Mouse (Mus musculus): ENCODE results near the gene Gak. TPM values are rescaled to one million over a fixed set of nuclear protein-coding genes. Genes with fewer than 3 reads are reported as not detected.
A peak's percentile ranks its signal among the peaks of the same experiment; 100 is the strongest.

Gak gene
- polyA plus RNA-seq, 1 experiment from 2014 or later, result 65.5 TPM

DNA sequence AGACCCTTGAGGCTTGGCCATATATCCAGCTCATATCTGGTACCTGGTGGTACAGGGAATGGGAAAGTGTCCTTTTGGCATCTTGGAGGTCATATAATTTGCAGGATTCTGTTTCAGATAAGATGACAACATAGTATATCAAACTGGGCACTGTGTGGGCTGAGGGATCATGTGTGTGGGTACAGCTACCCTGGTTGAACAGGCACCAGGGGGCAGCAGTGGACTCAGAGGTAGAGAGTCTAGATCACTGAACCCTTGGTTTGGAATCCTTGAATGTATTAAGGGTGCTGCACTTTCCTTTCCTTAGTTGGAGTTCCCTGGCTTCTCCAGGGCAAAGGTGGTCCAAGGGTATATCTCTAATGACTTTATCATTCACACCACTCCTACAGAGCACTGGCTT, 41.2 kb upstream of the Gak start:
- Histone ChIP-seq H3K9ac (ENCODE audit: low read length) (no peak overlapping the region), H3K4me2 (ENCODE audit: low read length) (no peak overlapping the region), H3K36me3 (ENCODE audit: control insufficient read depth, insufficient read depth, low read length) (peaks cover 14% of the 10 kb centered on the region), H3K4me3 (ENCODE audit: low read depth, low read length) (no peak overlapping the region), H3K27me3 (replicated peaks; ENCODE audit: control insufficient read depth, insufficient read depth, low read length) (no peaks in the 10 kb centered on the region), H3K27ac (ENCODE audit: low read depth) (no peak overlapping the region), H3K9me3 (ENCODE audit: control insufficient read depth, low read length) (no peaks in the 10 kb centered on the region), H3K4me1 (replicated peaks; ENCODE audit: control insufficient read depth, insufficient read depth, low read length) (peaks cover 10% of the 10 kb centered on the region)
- ATAC-seq (replicated peaks; ENCODE audit: low FRiP score, low TSS enrichment, low read depth) (no peak), DNase-seq (ENCODE audit: low spot score) (peak; percentile 60)

DNA sequence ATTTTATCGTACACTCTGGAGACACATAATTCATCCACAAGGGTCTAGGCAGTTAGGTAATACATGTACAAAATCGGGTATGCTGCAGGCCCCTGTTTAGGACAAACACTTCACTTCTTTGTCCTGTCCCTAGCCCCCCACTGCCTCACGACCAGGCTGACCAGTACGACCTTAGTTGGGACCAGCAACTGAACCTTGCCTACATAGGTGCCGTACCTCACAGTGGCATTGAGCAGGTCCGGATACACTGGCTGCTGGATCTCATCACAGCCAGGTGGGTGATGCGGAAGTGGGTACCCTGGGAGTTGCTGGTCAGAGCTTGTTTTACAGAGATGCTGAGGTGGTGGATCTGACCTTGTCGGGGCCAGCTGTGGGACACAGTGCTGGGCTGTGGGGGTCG, 40.4 kb upstream of the Gak start:
- Histone ChIP-seq H3K27ac (ENCODE audit: low read depth) (0 out of 2 replicates have a peak overlapping the region, but pooled peaks have one; percentile 86), H3K36me3 (ENCODE audit: control insufficient read depth, insufficient read depth, low read length) (peaks cover 14% of the 10 kb centered on the region), H3K4me2 (ENCODE audit: low read length) (peak overlapping the region; percentile 56), H3K9ac (ENCODE audit: low read length) (no peak overlapping the region), H3K9me3 (ENCODE audit: control insufficient read depth, low read length) (no peaks in the 10 kb centered on the region), H3K4me1 (replicated peaks; ENCODE audit: control insufficient read depth, insufficient read depth, low read length) (peaks cover 10% of the 10 kb centered on the region), H3K27me3 (replicated peaks; ENCODE audit: control insufficient read depth, insufficient read depth, low read length) (no peaks in the 10 kb centered on the region), H3K4me3 (ENCODE audit: low read depth, low read length) (peak overlapping the region; percentile 58; the same call in 1 of the 2 replicates)
- 74% methylated on average over 9 of the region's 9 CpGs for WGBS
- no peak for DNase-seq (ENCODE audit: low spot score)
- ATAC-seq (replicated peaks; ENCODE audit: low FRiP score, low TSS enrichment, low read depth), result no peak

DNA sequence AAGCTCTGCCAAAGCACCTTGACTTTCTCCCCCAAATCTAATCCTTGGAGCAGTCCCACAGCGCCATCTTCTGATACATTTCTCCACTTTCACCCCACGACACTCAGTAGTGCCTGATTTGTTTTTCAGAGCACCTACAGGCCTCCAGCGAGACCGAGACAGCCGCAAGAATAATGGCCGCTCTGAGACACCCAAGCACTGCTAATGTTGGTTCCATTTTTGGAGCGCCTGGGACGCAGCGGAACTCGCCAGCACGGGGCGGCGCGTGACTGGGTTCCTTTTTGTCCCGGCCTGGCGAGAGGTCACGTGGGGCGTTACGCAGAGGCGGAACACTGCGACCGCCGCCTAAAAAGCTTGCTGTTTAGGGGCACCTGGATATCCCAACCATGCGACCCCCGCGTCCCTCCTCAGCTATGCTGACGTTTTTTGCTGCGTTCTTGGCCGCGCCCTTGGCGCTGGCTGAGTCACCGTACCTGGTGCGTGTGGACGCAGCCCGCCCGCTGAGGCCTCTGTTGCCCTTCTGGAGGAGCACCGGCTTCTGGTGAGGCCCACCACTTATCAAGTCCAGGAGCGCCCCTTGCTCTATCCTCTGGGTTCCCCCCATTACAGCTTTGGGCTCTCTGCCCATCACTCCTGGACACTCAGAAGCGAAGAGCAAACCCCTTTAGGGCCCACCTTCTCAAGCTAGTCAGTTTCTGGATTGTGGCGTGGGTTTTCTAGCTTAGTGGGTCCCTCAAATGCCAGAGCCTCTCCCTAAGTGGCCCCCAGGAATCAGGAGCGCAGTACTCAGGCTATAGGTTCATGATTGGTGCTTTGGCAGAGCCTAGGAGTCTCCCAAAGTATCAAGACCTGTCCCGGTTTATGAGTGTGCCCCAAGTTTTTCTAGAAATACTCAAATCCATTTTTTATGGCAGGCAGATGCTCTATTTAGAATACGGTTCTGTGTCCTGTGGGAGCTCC, 39.7 kb upstream of the Gak start, which contains the start of gene Dgkq:
TSS of gene Dgkq (minus strand) at position 696 of the 960 bp plus-strand sequence.
- H3K9me3 ChIP-seq (ENCODE audit: control insufficient read depth, low read length), result no peaks in the 10 kb centered on the region
- 5% methylated on average over 43 of the region's 43 CpGs for WGBS
- ATAC-seq (replicated peaks; ENCODE audit: low FRiP score, low TSS enrichment, low read depth), result peak; percentile 83

DNA sequence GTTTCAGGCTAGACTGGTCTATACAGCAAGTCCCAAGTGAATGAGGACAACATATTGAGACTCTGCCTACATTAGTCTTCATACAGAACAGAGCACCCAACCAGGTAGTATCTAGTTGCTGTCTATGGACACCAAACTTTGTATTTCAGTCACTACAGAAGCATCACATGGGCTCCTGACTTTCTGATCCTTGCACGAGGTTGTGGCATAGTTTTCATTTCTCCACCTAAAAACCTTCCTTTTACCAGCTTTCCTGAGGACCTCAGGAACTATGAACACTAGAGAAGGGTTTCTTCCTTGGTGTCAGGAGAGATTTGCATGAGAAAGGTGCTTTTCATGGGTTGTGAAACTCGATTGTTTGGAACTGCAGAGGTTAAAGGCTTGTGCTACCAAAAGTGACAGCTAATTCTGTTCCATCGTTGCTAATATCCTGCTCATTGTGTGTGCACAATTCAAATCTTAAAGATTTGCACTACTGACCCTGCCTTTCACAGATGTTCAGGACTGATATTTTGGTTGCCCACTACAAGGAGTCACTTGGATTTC, 38.9 kb upstream of the Gak start:
- Histone ChIP-seq H3K4me3 (ENCODE audit: low read depth, low read length) (peak overlapping the region; percentile 58), H3K9ac (ENCODE audit: low read length) (peak overlapping the region; percentile 70), H3K9me3 (ENCODE audit: control insufficient read depth, low read length) (no peaks in the 10 kb centered on the region), H3K27me3 (replicated peaks; ENCODE audit: control insufficient read depth, insufficient read depth, low read length) (0 out of 2 replicates have a peak, but pooled peaks cover 3% of the 10 kb centered on the region), H3K4me2 (ENCODE audit: low read length) (peak overlapping the region; percentile 56), H3K4me1 (replicated peaks; ENCODE audit: control insufficient read depth, insufficient read depth, low read length) (peaks cover 10% of the 10 kb centered on the region), H3K36me3 (ENCODE audit: control insufficient read depth, insufficient read depth, low read length) (peaks cover 14% of the 10 kb centered on the region), H3K27ac (ENCODE audit: low read depth) (peak overlapping the region; percentile 86)
- ATAC-seq (replicated peaks; ENCODE audit: low FRiP score, low TSS enrichment, low read depth) (no peak), DNase-seq (ENCODE audit: low spot score) (no peak)
- WGBS, result 14% methylated on average over 3 of the region's 3 CpGs

More for the DNA sequence above, 39.7 kb upstream of the Gak start, which contains the start of gene Dgkq:
- H3K36me3 ChIP-seq (ENCODE audit: control insufficient read depth, insufficient read depth, low read length), result peaks cover 14% of the 10 kb centered on the region
- peak; percentile 91 for DNase-seq (ENCODE audit: low spot score)
- peak within 1 kb of the TSS; percentile 58 for H3K4me3 ChIP-seq (ENCODE audit: low read depth, low read length)
- H3K4me2 ChIP-seq (ENCODE audit: low read length), result peak within 1 kb of the TSS; percentile 56
- H3K27ac ChIP-seq (ENCODE audit: low read depth), result peak within 1 kb of the TSS; percentile 86
- peaks cover 10% of the 10 kb centered on the region for H3K4me1 ChIP-seq (replicated peaks; ENCODE audit: control insufficient read depth, insufficient read depth, low read length)
- peak within 1 kb of the TSS; percentile 70 for H3K9ac ChIP-seq (ENCODE audit: low read length)
- 0 out of 2 replicates have a peak, but pooled peaks cover 3% of the 10 kb centered on the region for H3K27me3 ChIP-seq (replicated peaks; ENCODE audit: control insufficient read depth, insufficient read depth, low read length)

DNA sequence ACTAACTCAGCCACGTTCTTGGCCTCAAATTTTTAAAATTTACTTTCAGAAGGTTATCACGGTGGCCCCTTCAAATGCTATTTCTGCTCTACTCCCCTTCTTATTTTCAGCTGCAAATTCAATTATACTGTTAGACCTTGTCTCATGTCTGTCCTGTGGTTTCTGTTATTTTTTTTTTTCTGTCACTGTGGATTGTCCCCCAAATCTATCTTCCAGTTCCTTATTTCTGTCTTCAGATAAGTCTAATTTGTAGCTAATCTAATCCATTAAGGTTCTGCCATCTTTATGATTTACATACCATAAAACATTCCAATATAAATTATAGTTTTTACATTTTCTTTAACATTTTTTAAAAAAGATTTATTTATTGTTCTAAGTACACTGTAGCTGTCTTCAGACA, 37.8 kb upstream of the Gak start:
- Histone ChIP-seq H3K27ac (ENCODE audit: low read depth) (no peak overlapping the region), H3K9ac (ENCODE audit: low read length) (no peak overlapping the region), H3K4me2 (ENCODE audit: low read length) (no peak overlapping the region), H3K27me3 (replicated peaks; ENCODE audit: control insufficient read depth, insufficient read depth, low read length) (0 out of 2 replicates have a peak, but pooled peaks cover 3% of the 10 kb centered on the region), H3K36me3 (ENCODE audit: control insufficient read depth, insufficient read depth, low read length) (peaks cover 10% of the 10 kb centered on the region), H3K4me1 (replicated peaks; ENCODE audit: control insufficient read depth, insufficient read depth, low read length) (peaks cover 10% of the 10 kb centered on the region), H3K4me3 (ENCODE audit: low read depth, low read length) (no peak overlapping the region), H3K9me3 (ENCODE audit: control insufficient read depth, low read length) (no peaks in the 10 kb centered on the region)
- WGBS, result 73% methylated on average over 2 of the region's 2 CpGs
- no peak for DNase-seq (ENCODE audit: low spot score)
- no peak for ATAC-seq (replicated peaks; ENCODE audit: low FRiP score, low TSS enrichment, low read depth)

DNA sequence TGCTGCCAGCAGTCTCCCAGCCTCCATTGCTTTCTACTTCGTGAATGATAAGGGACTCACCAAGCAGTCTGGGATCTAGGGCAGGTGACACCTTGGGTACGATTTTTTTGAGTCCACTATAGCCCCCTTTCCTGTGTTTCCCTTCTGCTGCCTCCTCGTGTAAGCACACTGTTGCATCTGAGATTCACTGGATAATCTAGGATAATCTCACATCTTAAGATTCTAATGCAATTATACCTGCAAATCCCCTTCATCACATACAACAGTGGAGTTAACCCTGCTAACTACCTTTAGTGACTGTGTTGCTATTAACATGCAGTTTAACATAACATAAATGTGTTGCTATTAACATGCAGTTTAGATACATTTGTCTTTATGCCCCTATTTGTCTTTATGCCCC, 35.5 kb upstream of the Gak start:
- DNase-seq (ENCODE audit: low spot score) (no peak), ATAC-seq (replicated peaks; ENCODE audit: low FRiP score, low TSS enrichment, low read depth) (no peak)
- H3K36me3 ChIP-seq (ENCODE audit: control insufficient read depth, insufficient read depth, low read length), result no peaks in the 10 kb centered on the region
- no peak overlapping the region for H3K27ac ChIP-seq (ENCODE audit: low read depth)
- WGBS, result 43% methylated on average over 3 of the region's 3 CpGs
- no peak overlapping the region for H3K4me2 ChIP-seq (ENCODE audit: low read length)
- no peaks in the 10 kb centered on the region for H3K9me3 ChIP-seq (ENCODE audit: control insufficient read depth, low read length)
- no peak overlapping the region for H3K9ac ChIP-seq (ENCODE audit: low read length)
- H3K27me3 ChIP-seq (replicated peaks; ENCODE audit: control insufficient read depth, insufficient read depth, low read length), result 0 out of 2 replicates have a peak, but pooled peaks cover 3% of the 10 kb centered on the region
- no peak overlapping the region for H3K4me3 ChIP-seq (ENCODE audit: low read depth, low read length)
- H3K4me1 ChIP-seq (replicated peaks; ENCODE audit: control insufficient read depth, insufficient read depth, low read length), result peaks cover 10% of the 10 kb centered on the region

DNA sequence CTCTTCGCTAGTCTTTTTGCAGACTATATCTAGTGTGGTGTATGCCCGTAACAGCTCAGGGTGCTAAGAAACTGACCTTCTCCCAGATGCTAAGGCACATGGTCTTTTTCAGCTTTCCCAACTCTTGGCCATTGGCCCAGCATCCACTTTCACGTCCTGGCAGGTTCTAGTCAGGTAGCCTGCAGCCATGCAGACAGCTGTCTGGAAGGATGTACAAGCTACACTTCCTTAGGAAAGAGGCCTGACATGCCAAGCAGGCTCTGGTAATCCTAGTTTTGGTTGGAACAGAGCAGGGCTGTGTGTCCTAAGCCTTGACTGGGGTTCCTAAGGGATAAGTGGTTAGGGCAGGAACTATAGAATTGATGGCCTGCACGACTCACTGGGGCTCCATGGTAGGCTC, 33.2 kb upstream of the Gak start:
- WGBS, result 85% methylated on average over 4 of the region's 4 CpGs
- Histone ChIP-seq H3K4me2 (ENCODE audit: low read length) (no peak overlapping the region), H3K4me3 (ENCODE audit: low read depth, low read length) (no peak overlapping the region), H3K9me3 (ENCODE audit: control insufficient read depth, low read length) (no peaks in the 10 kb centered on the region), H3K27me3 (replicated peaks; ENCODE audit: control insufficient read depth, insufficient read depth, low read length) (0 out of 2 replicates have a peak, but pooled peaks cover 3% of the 10 kb centered on the region), H3K36me3 (ENCODE audit: control insufficient read depth, insufficient read depth, low read length) (0 out of 2 replicates have a peak, but pooled peaks cover under 1% of the 10 kb centered on the region), H3K27ac (ENCODE audit: low read depth) (no peak overlapping the region), H3K4me1 (replicated peaks; ENCODE audit: control insufficient read depth, insufficient read depth, low read length) (peaks cover 5% of the 10 kb centered on the region), H3K9ac (ENCODE audit: low read length) (no peak overlapping the region)
- DNase-seq (ENCODE audit: low spot score) (no peak), ATAC-seq (replicated peaks; ENCODE audit: low FRiP score, low TSS enrichment, low read depth) (no peak)

DNA sequence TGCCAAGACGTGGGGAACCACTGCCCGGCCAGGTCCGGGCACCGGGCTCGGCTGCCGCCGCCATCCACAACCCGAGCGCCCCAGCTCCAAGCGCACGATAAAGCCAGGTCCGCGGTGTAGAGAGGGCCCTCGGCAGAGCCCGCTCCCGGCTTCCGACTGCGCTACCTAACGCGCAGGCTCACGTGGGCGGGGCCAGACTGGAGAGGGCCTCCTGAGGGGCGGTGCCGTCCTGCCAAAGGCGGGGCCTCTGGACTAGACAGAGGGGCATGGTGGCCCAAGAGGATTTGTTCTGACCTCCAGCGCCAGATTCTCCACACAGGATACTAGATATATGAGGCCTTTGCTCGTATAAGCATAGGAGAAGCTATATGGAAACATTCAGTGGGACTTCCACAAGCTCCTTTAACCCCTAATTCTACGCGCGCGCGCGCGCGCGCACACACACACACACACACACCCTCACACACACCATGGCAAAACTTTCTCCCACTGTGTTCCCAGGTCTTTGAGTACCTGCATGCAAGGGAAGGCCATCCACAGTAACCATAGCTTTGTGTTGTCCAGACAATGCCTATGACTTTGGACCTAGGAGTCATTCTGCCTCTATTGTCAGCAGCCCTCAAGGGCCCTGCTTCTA, 31.2 kb upstream of the Gak start:
- ATAC-seq (replicated peaks; ENCODE audit: low FRiP score, low TSS enrichment, low read depth) (peak; percentile 99), DNase-seq (ENCODE audit: low spot score) (peak; percentile 91)
- Histone ChIP-seq H3K9ac (ENCODE audit: low read length) (peak overlapping the region; percentile 89), H3K4me3 (ENCODE audit: low read depth, low read length) (peak overlapping the region; percentile 80), H3K27me3 (replicated peaks; ENCODE audit: control insufficient read depth, insufficient read depth, low read length) (0 out of 2 replicates have a peak, but pooled peaks cover 3% of the 10 kb centered on the region), H3K27ac (ENCODE audit: low read depth) (no peak overlapping the region), H3K9me3 (ENCODE audit: control insufficient read depth, low read length) (no peaks in the 10 kb centered on the region), H3K4me2 (ENCODE audit: low read length) (peak overlapping the region; percentile 95), H3K36me3 (ENCODE audit: control insufficient read depth, insufficient read depth, low read length) (peaks cover 16% of the 10 kb centered on the region), H3K4me1 (replicated peaks; ENCODE audit: control insufficient read depth, insufficient read depth, low read length) (peaks cover 5% of the 10 kb centered on the region)
- WGBS, result 13% methylated on average over 36 of the region's 36 CpGs

Data from intestine, embryonic 14.5 days (tissue).